Mouse (Mus musculus) yolk sac, embryonic 10.5 days (tissue): Measurements from ENCODE around the gene Lmbr1.

ENCODE experiments used
- DNase-seq: peaks from one replicate; pipeline ENCODE4 v3.0.0-alpha.2; 2017; ENCODE audit warnings: low spot score

The Lmbr1 gene

DNA sequence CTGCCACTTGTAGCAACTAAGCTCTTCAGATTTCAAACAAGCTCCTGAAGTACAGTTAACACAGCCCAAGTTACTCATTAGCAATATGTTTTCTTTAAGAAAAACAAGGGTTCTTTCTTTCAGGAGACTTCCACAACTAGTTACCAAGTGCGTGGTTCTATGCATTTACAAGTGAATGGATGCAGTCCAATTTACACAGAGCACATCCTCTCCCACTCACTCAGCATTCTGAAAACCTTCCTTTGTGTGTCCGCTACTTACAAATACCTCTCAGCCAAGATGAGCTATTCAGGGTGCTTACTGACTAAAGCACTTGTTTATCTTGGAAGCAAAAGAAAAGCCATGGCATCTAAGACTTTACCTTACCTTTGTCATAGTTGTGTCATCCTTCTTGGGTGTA lies 124.3 kb downstream of the Lmbr1 start:
- no peak for DNase-seq

GRCm38 (mm10) chr5:29251496-29251873 lies 126.7 kb downstream of the Lmbr1 start:
- DNase-seq = no peak

DNA sequence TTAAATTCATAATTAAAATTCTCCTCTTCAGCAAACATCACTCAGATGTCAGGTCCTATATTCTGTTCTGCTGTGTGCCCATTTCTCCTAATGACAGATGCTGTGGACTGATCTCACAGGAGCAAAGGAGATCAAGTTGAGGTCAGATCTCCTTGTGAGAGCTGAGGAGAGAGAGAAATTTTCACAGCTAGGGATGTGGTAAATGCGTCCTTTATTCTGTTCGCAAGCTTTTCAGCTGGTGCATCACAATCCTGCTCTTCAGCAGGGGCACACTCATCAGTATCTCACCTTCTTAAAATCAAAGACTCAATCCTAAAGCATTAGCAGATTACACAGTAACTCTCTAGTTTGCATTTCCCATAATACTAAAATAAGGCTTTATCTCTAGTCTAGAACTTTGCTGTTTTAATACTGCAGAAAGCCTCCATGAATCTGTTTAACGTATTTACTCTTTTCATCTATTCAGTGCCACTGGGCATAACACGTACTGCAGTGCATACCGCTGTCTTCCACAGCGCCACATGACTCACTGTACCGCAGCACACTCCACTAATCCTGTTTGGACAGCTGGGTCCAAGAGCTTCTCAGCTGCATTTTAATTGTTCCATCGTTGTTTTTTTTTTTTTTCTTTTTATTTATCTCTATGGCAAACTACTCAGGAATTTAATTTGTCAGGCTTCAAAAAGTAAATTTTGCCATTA lies 127.2 kb downstream of the Lmbr1 start:
- DNase-seq = no peak

DNA sequence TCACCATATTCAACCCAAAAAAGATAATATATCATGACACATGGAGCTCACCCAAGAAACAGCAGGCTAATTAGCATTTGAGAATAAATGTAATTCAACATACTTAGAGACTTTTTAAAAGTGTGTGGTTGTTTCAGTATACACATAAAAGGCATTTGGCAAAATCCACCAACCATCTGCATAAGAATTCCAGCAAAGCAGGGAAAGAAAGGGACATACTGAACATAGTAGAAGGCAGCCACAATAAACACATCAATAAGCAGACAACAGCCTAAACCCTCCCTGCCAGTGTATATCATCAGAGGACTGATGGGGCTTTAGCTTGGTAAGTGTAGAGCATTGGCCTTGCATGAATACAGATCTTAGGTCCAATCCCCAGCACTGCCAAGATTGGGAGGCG lies 133.4 kb downstream of the Lmbr1 start:
- no peak for DNase-seq

- DNase-seq = no peak
Observed at GRCm38 (mm10) chr5:29238379-29238778, 139.8 kb downstream of the Lmbr1 start.

GRCm38 (mm10) chr5:29230481-29230880 lies 147.7 kb downstream of the Lmbr1 start:
- no peak for DNase-seq

GRCm38 (mm10) chr5:29224089-29224488 lies 154.1 kb downstream of the Lmbr1 start:
- DNase-seq = no peak

GRCm38 (mm10) chr5:29217997-29218396 lies 160.2 kb downstream of the Lmbr1 start:
- no peak for DNase-seq

DNA sequence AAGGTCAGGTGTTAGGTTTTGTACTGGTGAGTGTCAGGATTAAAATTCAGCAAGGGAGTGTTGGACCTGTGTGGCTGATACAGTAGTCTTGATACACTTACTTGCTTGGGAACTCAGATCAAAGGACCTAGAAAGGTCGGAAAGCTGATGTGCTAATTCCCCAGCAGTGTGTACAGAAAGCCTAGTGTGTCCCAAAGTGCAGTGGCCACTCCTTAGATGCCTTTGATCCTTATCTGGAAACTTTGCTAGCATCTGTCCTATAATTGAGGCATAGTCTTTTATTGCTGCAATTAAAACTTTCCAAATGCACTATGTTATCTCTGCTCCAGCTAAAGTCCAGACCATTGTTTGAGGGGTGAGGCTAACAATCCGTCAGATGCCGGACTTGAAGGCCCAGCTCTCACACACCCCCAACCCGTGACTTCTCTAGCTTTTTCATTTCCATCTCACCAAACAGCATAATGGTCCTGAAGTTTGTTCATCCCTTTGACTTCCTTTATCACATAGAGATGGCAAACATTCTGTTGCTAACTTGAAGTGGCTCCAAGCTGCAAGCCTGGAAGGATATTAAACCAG lies 166.1 kb downstream of the Lmbr1 start:
- DNase-seq = no peak

DNA sequence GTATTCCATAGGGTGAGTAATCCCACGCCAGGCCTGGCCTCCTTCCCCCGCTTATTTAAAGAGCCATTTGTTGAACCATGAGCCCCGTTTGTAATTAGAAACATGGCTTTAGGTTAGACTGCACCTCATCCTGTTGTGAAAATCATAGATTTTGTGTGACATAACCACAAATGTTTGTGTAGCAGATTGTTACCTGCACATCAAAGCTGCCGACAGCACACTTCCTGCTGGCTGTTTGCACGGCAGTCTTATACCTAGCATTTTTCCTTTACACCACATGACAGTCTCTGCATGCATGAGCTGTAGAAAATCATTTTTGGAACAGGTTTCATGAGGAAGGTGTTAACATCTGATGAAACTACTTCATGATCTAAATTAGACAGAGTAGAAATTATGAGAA lies 172.5 kb downstream of the Lmbr1 start:
- no peak for DNase-seq

DNA sequence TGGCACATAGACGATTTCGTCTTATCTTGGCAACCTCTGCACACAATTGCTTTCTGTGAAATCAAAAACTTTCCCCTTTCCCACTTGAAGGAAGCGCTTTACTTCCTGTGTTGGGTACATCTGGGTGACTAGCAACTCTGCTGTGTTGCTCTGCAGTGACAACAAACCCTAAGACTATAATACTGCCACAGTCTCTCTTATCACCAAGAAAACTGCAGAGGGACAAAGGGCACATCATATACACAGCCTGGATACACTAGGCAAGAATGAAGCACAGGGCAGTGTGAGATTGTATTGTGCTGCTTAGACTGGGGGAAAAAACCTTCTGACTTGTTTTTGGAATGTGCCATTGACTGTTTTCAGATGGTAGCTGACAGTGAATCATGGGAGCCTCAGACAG lies 178.3 kb downstream of the Lmbr1 start:
- DNase-seq = no peak

DNA sequence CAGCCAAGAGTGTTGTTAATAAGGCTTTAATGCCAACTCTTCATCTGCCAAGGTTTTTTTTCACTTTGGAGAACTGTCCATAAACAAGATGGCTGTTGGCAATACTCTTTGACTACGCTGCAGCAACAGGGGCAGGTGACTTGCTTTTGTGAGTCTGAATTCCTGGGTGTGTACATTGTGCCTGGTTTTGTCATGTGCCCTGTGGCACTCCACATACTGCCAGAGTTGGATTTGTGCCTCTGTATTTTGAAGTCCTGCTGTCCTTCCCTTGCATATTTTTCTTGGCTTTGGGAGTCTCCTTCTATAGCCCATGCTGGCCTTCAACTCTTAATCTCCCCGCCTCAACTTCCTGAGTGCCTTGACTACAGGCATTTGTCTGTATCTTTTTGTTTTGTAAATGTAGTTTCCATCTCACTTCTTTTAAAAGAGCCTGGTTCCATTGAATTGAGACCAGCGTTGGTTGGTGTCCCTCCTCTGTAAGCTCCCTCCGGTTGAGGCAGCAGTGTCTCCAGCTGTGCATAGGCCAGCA lies 179.2 kb downstream of the Lmbr1 start:
- DNase-seq = no peak

GRCm38 (mm10) chr5:29197187-29197586 lies 181.0 kb downstream of the Lmbr1 start:
- DNase-seq = no peak

GRCm38 (mm10) chr5:29196264-29196658 lies 181.9 kb downstream of the Lmbr1 start:
- DNase-seq = no peak

DNA sequence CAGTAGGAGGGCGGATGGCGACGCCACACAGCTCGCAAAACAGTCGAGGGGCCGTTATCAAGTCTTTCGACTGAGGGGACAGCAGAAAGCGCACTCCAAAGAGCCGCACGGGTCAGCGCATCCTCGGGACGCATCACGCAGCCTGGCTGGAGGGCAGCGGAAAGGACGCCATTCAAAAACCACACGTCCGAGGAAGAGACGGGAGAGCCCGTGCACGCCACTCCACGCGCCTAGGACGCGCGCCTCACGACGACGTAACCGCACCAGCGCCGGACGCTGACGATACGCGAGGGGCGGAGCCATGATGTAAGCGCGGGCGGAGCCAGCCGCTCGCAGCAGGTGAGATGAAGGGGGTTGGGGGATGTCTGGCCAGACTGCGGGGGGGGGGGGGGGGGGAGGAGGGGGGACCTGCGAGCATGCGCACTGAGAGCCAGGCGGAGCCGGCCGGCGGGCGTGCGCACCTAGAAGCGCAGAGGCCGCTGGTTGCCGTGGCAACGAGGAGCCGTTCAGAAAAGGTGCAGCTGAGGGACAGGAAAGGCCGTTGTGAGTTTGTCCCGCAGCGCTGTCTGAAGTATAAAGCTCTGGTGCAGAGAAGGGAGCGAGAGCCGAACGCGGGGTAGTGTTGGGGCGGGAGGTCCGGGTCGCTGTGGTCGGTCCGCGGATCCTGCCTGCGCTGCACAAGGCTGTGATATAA lies 182.5 kb downstream of the Lmbr1 start, which contains the start of gene Rnf32:
Gene Rnf32 (plus strand): TSS at position 423 of the 694 bp plus-strand sequence.
- DNase-seq = peak; percentile 96

GRCm38 (mm10) chr5:29195231-29195569 lies 183.0 kb downstream of the Lmbr1 start:
- DNase-seq = no peak

GRCm38 (mm10) chr5:29186798-29187197 lies 191.4 kb downstream of the Lmbr1 start:
- DNase-seq = no peak
